Mouse (Mus musculus) activated CD4-positive, CD25-positive, alpha-beta regulatory T cell, adult 4 months (primary cell): Measurements from ENCODE around the gene Cuedc1. TPM values are rescaled to one million over a fixed set of nuclear protein-coding genes. Genes with fewer than 3 reads are reported as not detected.
A peak's percentile ranks its signal among the peaks of the same experiment; 100 is the strongest.

ENCODE experiments used
- ATAC-seq: one replicate; pipeline ENCODE4 v1.8.0; 2017
- polyA plus RNA-seq, 2 experiments: library from polyadenylated mRNA; unstranded; fragments of 100-300 nt; shearing (Covaris generic); gene quantifications; one replicate each; pipeline ENCODE4 v1.2.1; 2017

The Cuedc1 gene
- polyA plus RNA-seq, 2 experiments from 2014 or later, result 5.4 to 5.8 TPM

- ATAC-seq, result peak; percentile 86
Observed at GRCm38 (mm10) chr11:88086737-88087627, 10.9 kb upstream of the Cuedc1 start.

- ATAC-seq, result no peak
Observed at GRCm38 (mm10) chr11:88089150-88089549, 8.7 kb upstream of the Cuedc1 start.

GRCm38 (mm10) chr11:88090293-88090692 is 7.6 kb upstream of the Cuedc1 start:
- ATAC-seq, result no peak

- peak; percentile 26 for ATAC-seq
Observed at GRCm38 (mm10) chr11:88091949-88092348, 5.9 kb upstream of the Cuedc1 start.

- ATAC-seq, result no peak
Observed at GRCm38 (mm10) chr11:88097173-88097572, 685 bp upstream of the Cuedc1 start.

- ATAC-seq, result peak; percentile 80
Observed at GRCm38 (mm10) chr11:88098787-88099598, 1.1 kb downstream of the Cuedc1 start.

GRCm38 (mm10) chr11:88099599-88100023 is 1.8 kb downstream of the Cuedc1 start:
- no peak for ATAC-seq

- ATAC-seq, result no peak
Observed at GRCm38 (mm10) chr11:88100170-88100569, 2.3 kb downstream of the Cuedc1 start.

GRCm38 (mm10) chr11:88103214-88103941 is 5.5 kb downstream of the Cuedc1 start:
- no peak for ATAC-seq

- no peak for ATAC-seq
Observed at GRCm38 (mm10) chr11:88105494-88106291, 7.8 kb downstream of the Cuedc1 start.

GRCm38 (mm10) chr11:88106292-88106554 is 8.4 kb downstream of the Cuedc1 start:
- ATAC-seq, result no peak

- ATAC-seq, result peak; percentile 92
Observed at GRCm38 (mm10) chr11:88107365-88107764, 9.5 kb downstream of the Cuedc1 start.

GRCm38 (mm10) chr11:88110031-88110594 is 12.3 kb downstream of the Cuedc1 start:
- no peak for ATAC-seq

GRCm38 (mm10) chr11:88112078-88112477 is 14.2 kb downstream of the Cuedc1 start:
- no peak for ATAC-seq

- ATAC-seq, result no peak
Observed at GRCm38 (mm10) chr11:88112677-88113333, 14.9 kb downstream of the Cuedc1 start.

- ATAC-seq, result no peak
Observed at GRCm38 (mm10) chr11:88113543-88114271, 15.8 kb downstream of the Cuedc1 start.

- ATAC-seq, result no peak
Observed at GRCm38 (mm10) chr11:88114871-88115301, 17.0 kb downstream of the Cuedc1 start.

GRCm38 (mm10) chr11:88116568-88116967 is 18.7 kb downstream of the Cuedc1 start:
- ATAC-seq, result no peak

- no peak for ATAC-seq
Observed at GRCm38 (mm10) chr11:88117356-88118090, 19.7 kb downstream of the Cuedc1 start.

- ATAC-seq, result no peak
Observed at GRCm38 (mm10) chr11:88118091-88118440, 20.2 kb downstream of the Cuedc1 start.
